Mouse (Mus musculus): Measurements from ENCODE around the gene Spock1.
A peak's percentile ranks its signal among the peaks of the same experiment; 100 is the strongest.

Spock1 gene

GRCm38 (mm10) chr13:57908266-57908582 is at the start of gene Spock1:
TSS of gene Spock1 (minus strand) at chr13:57908332.
- DNase-seq (ENCODE audit: low spot score in 2 of 2): peak; percentile 12 to 56

- DNase-seq (ENCODE audit: low spot score in 2 of 2): no peak
Observed at GRCm38 (mm10) chr13:57950091-57950490, 42.0 kb upstream of the Spock1 start.

- no peak for DNase-seq (ENCODE audit: low spot score in 2 of 2)
Observed at GRCm38 (mm10) chr13:57949513-57949912, 41.4 kb upstream of the Spock1 start.

GRCm38 (mm10) chr13:57945197-57945596 is 37.1 kb upstream of the Spock1 start:
- DNase-seq (ENCODE audit: low spot score in 2 of 2): no peak

GRCm38 (mm10) chr13:57944434-57944833 is 36.3 kb upstream of the Spock1 start:
- DNase-seq (ENCODE audit: low spot score in 2 of 2): peak; percentile 8 to 9

GRCm38 (mm10) chr13:57943900-57944299 is 35.8 kb upstream of the Spock1 start:
- DNase-seq (ENCODE audit: low spot score in 2 of 2): no peak

GRCm38 (mm10) chr13:57937463-57938229 is 29.5 kb upstream of the Spock1 start:
- no peak for DNase-seq (ENCODE audit: low spot score in 2 of 2)

- no peak for DNase-seq (ENCODE audit: low spot score in 2 of 2)
Observed at GRCm38 (mm10) chr13:57931998-57932397, 23.9 kb upstream of the Spock1 start.

GRCm38 (mm10) chr13:57931376-57931775 is 23.2 kb upstream of the Spock1 start:
- no peak for DNase-seq (ENCODE audit: low spot score in 2 of 2)

- no peak for DNase-seq (ENCODE audit: low spot score in 2 of 2)
Observed at GRCm38 (mm10) chr13:57930720-57931119, 22.6 kb upstream of the Spock1 start.

GRCm38 (mm10) chr13:57930283-57930682 is 22.2 kb upstream of the Spock1 start:
- DNase-seq (ENCODE audit: low spot score in 2 of 2): no peak

GRCm38 (mm10) chr13:57919947-57920346 is 11.8 kb upstream of the Spock1 start:
- DNase-seq (ENCODE audit: low spot score in 2 of 2): no peak

- DNase-seq (ENCODE audit: low spot score in 2 of 2): peak; percentile 24 to 59
Observed at GRCm38 (mm10) chr13:57911171-57911570, 3.0 kb upstream of the Spock1 start.

- DNase-seq (ENCODE audit: low spot score in 2 of 2): no peak
Observed at GRCm38 (mm10) chr13:57907428-57908265, 485 bp downstream of the Spock1 start.

- DNase-seq (ENCODE audit: low spot score in 2 of 2): no peak
Observed at GRCm38 (mm10) chr13:57894597-57894996, 13.5 kb downstream of the Spock1 start.

- DNase-seq (ENCODE audit: low spot score in 2 of 2): no peak
Observed at GRCm38 (mm10) chr13:57889708-57890107, 18.4 kb downstream of the Spock1 start.

GRCm38 (mm10) chr13:57889050-57889449 is 19.1 kb downstream of the Spock1 start:
- no peak for DNase-seq (ENCODE audit: low spot score in 2 of 2)

GRCm38 (mm10) chr13:57879817-57880216 is 28.3 kb downstream of the Spock1 start:
- no peak for DNase-seq (ENCODE audit: low spot score in 2 of 2)

- no peak for DNase-seq (ENCODE audit: low spot score in 2 of 2)
Observed at GRCm38 (mm10) chr13:57878797-57879196, 29.3 kb downstream of the Spock1 start.

- DNase-seq (ENCODE audit: low spot score in 2 of 2): no peak
Observed at GRCm38 (mm10) chr13:57877782-57878181, 30.4 kb downstream of the Spock1 start.

- no peak for DNase-seq (ENCODE audit: low spot score in 2 of 2)
Observed at GRCm38 (mm10) chr13:57876966-57877365, 31.2 kb downstream of the Spock1 start.

- DNase-seq (ENCODE audit: low spot score in 2 of 2): no peak
Observed at GRCm38 (mm10) chr13:57870058-57870457, 38.1 kb downstream of the Spock1 start.

GRCm38 (mm10) chr13:57867586-57867985 is 40.5 kb downstream of the Spock1 start:
- no peak for DNase-seq (ENCODE audit: low spot score in 2 of 2)
